Mouse (Mus musculus) lung, adult 2 months (tissue): ENCODE measurements at regions not wholly inside any gene's neighbourhood (a gene's known extent, or its start where the extent isn't known, plus 50 kb on each side); places are given as distances from the start of the nearest gene placed in this dataset.

Experiments
- CTCF ChIP-seq: fragments of 200-500 bp; IDR thresholded peaks from 2 replicates; pipeline ENCODE4 v1.5.1; 2011; ENCODE audit warnings: mild to moderate bottlenecking, low read length, control low read depth; ENCODE audit not compliant: insufficient read depth
- POLR2A ChIP-seq: fragments of 200-500 bp; IDR thresholded peaks from 2 replicates; pipeline ENCODE4 v1.6.1; 2011; ENCODE audit warnings: low read depth, mild to moderate bottlenecking, control low read depth, low read length, borderline replicate concordance; ENCODE audit errors: extremely low read depth

- TF ChIP-seq POLR2A (no peak), CTCF (no peak)
These were observed 201.7 kb upstream of the Nrip1 start for GRCm38 (mm10) chr16:76575281-76575680.
